Mouse (Mus musculus): ENCODE results near the gene Gm17026.

The Gm17026 gene

DNA sequence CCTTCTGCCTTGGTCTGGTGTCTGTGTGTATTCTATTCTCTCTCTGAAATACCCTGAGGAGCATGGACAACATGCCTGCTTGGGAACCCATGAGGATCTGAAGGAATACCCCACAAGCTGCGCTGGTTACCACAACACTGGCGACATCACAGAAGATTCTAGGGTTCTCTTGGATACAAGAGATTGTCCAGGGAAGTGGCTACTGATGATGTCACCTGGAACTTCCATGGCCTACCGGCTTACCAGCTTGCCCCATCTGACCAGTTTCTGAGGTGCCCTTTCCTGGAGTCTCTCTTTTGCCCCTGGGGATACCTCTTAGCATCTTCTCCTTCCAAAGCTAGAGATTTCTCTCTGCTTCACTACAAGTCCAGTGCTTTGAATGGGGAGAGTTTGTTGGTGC lies at the start of gene Gm17026:
TSS of gene Gm17026 (minus strand) at position 101 of the 400 bp plus-strand sequence.
- in situ Hi-C loops (cut with MboI, MseI), result loop anchor here (5.0 to 25.0 kb wide), 5 partner anchors 335 to 1427 kb away; partner anchors contain the start of genes Gm17124 (in 2 of the 2), Gm7324 (in 1 of the 2) and Gm8165 (in 1 of the 2)

DNA sequence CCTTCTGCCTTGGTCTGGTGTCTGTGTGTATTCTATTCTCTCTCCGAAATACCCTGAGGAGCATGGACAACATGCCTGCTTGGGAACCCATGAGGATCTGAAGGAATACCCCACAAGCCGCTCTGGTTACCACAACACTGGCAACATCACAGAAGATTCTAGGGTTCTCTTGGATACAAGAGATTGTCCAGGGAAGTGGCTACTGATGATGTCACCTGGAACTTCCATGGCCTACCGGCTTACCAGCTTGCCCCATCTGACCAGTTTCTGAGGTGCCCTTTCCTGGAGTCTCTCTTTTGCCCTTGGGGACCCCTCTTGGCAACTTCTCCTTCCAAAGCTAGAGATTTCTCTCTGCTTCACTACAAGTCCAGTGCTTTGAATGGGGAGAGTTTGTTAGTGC lies 37.4 kb upstream of the Gm17026 start, which contains the start of gene Gm9611:
TSS of gene Gm9611 (minus strand) at position 101 of the 400 bp plus-strand sequence.
- in situ Hi-C loops (cut with MboI, MseI), result loop anchor here in 1 of 2 experiments (5.0 kb wide), 1 partner anchor 345 kb away; the partner anchor contains the start of gene Gm3633

DNA sequence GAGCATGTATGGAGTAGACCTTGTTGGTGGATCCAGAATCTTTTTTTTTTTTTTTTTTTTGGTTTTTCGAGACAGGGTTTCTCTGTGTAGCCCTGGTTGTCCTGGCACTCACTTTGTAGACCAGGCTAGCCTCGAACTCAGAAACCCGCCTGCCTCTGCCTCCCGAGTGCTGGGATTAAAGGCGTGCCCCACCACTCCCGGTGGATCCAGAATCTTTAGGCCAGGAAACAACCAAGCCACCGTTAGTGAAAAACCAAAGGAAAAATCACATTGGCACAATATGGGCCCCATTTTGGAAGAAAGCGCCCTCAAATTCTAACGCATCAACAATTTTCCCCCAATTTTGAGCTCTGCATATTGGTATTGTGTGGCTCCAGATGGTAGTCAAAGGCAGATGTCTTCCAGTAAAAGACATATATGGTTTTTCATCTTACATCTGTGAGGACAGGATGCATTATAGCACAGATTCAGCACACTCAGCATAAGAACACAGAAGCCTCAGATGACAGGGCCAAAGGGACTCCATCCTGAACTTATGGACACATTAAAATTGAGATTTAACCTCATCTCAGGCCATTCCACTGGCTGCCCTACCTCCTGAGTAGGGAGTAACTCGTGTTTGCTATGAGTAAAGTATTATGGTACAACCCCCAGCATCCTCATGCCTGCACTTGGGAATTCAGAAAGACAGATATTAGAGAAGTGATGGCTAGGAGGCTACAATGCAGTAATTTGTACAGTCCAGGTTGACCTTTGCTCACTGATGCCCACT lies 42.9 kb downstream of the Gm17026 start:
- in situ Hi-C loops (cut with MboI, MseI), result loop anchor here (5.0 to 10.0 kb wide), 3 partner anchors 338 to 705 kb away; no protein-coding TSS in a partner anchor
